Mouse (Mus musculus) olfactory bulb, adult 2 months (tissue): ENCODE data around the gene Znrd1as.

ENCODE experiments used
- CTCF ChIP-seq: fragments of 200-500 bp; IDR thresholded peaks from 2 replicates; pipeline ENCODE4 v1.5.1; 2012; ENCODE audit warnings: low read depth, mild to moderate bottlenecking, low read length, moderate library complexity; ENCODE audit not compliant: insufficient read depth
- POLR2A ChIP-seq: fragments of 200-500 bp; IDR thresholded peaks from 2 replicates; pipeline ENCODE4 v1.6.1; 2012; ENCODE audit warnings: mild to moderate bottlenecking, low read depth, low read length, moderate library complexity; ENCODE audit not compliant: insufficient read depth

- no peak for TF ChIP-seq CTCF
- no peak for TF ChIP-seq POLR2A
These were observed 27.3 kb upstream of the Znrd1as start for GRCm38 (mm10) chr17:36931130-36931529.
